Mouse (Mus musculus) Muller cell, postnatal 12 days (primary cell): Measurements from ENCODE around the gene Prrg2.
"Not testable (repeated sequence)": the region's sequence is repeated elsewhere in the genome, so short reads cannot be mapped to it uniquely, and the experiment has no call there.

ENCODE experiments used
- DNase-seq: peaks from one replicate; pipeline ENCODE4 v3.0.0-alpha.2; 2015; ENCODE audit errors: inconsistent ontology term

Gene Prrg2

GRCm38 (mm10) chr7:45035631-45036030, 26.8 kb downstream of the Prrg2 start:
- DNase-seq, result no peak

- no peak for DNase-seq
Measured at GRCm38 (mm10) chr7:45033722-45034359, 28.6 kb downstream of the Prrg2 start.

GRCm38 (mm10) chr7:45030857-45031256, 31.6 kb downstream of the Prrg2 start:
- DNase-seq, result no peak

GRCm38 (mm10) chr7:45029995-45030394, 32.5 kb downstream of the Prrg2 start:
- DNase-seq, result no peak

GRCm38 (mm10) chr7:45028351-45028750, 34.1 kb downstream of the Prrg2 start:
- no peak for DNase-seq

GRCm38 (mm10) chr7:45027761-45028160, 34.7 kb downstream of the Prrg2 start:
- DNase-seq, result no peak

- DNase-seq, result no peak
Measured at GRCm38 (mm10) chr7:45026256-45026655, 36.2 kb downstream of the Prrg2 start.

GRCm38 (mm10) chr7:45025601-45026220, 36.8 kb downstream of the Prrg2 start:
- DNase-seq, result no peak

GRCm38 (mm10) chr7:45024281-45025248, 37.9 kb downstream of the Prrg2 start:
- DNase-seq, result no peak

- not testable (repeated sequence) for DNase-seq
Measured at GRCm38 (mm10) chr7:45023711-45024110, 38.8 kb downstream of the Prrg2 start.

GRCm38 (mm10) chr7:45020225-45020624, 42.3 kb downstream of the Prrg2 start:
- DNase-seq, result no peak

- DNase-seq, result peak; percentile 91
Measured at GRCm38 (mm10) chr7:45019031-45019571, 43.4 kb downstream of the Prrg2 start.

GRCm38 (mm10) chr7:45017242-45018061, 45.0 kb downstream of the Prrg2 start, which contains the start of gene Rras:
Gene Rras (plus strand): TSS chr7:45017961.
- DNase-seq, result peak; percentile 100

GRCm38 (mm10) chr7:45016761-45017160, 45.7 kb downstream of the Prrg2 start:
- no peak for DNase-seq

- DNase-seq, result peak; percentile 99
Measured at GRCm38 (mm10) chr7:45015957-45016612, 46.4 kb downstream of the Prrg2 start, which contains the start of gene Scaf1. Gene Scaf1 (minus strand): TSS chr7:45016363.

GRCm38 (mm10) chr7:45015344-45015956, 47.0 kb downstream of the Prrg2 start:
- DNase-seq, result no peak

GRCm38 (mm10) chr7:45014096-45014451, 48.4 kb downstream of the Prrg2 start:
- DNase-seq, result no peak

GRCm38 (mm10) chr7:45013366-45014095, 48.9 kb downstream of the Prrg2 start:
- DNase-seq, result no peak

- no peak for DNase-seq
Measured at GRCm38 (mm10) chr7:45012824-45013223, 49.7 kb downstream of the Prrg2 start.
